Mouse (Mus musculus) erythroblast, embryonic 14.5 days (primary cell): ENCODE data around the gene 1700024G13Rik. TPM values are rescaled to one million over a fixed set of nuclear protein-coding genes. Genes with fewer than 3 reads are reported as not detected.

Experiments
- H3K27me3 ChIP-seq: 2 replicates; pipeline ENCODE4 v1.6.1; 2012; ENCODE audit warnings: inconsistent platforms; ENCODE audit not compliant: control insufficient read depth
- H3K36me3 ChIP-seq: 2 replicates; pipeline ENCODE4 v1.6.1; 2012; ENCODE audit warnings: mild to moderate bottlenecking, inconsistent platforms; ENCODE audit not compliant: control insufficient read depth
- H3K4me1 ChIP-seq: 2 replicates; pipeline ENCODE4 v1.6.1; 2012; ENCODE audit warnings: inconsistent platforms; ENCODE audit not compliant: control insufficient read depth
- H3K4me3 ChIP-seq: replicated peaks from 2 replicates; pipeline ENCODE3; 2012; ENCODE audit warnings: moderate library complexity, mild to moderate bottlenecking, inconsistent platforms
- H3K9me3 ChIP-seq: 2 replicates; pipeline ENCODE4 v1.6.1; 2012; ENCODE audit warnings: low read length, inconsistent platforms, mixed read lengths; ENCODE audit not compliant: control insufficient read depth
- GATA1 ChIP-seq: IDR thresholded peaks from 2 replicates; pipeline ENCODE4 v1.6.1; 2012; ENCODE audit warnings: low read length, inconsistent platforms, mixed read lengths
- TAL1 ChIP-seq: IDR thresholded peaks from 3 replicates; pipeline ENCODE4 v1.6.1; 2012; ENCODE audit warnings: low read length, inconsistent platforms, mixed read lengths
- polyA plus RNA-seq: library from polyadenylated mRNA; stranded (reverse); fragments of >175 nt; gene quantifications from 2 replicates; pipeline ENCODE4 v1.2.3, GENCODE M21; 2012

The 1700024G13Rik gene
- polyA plus RNA-seq, 1 experiment = not detected

DNA sequence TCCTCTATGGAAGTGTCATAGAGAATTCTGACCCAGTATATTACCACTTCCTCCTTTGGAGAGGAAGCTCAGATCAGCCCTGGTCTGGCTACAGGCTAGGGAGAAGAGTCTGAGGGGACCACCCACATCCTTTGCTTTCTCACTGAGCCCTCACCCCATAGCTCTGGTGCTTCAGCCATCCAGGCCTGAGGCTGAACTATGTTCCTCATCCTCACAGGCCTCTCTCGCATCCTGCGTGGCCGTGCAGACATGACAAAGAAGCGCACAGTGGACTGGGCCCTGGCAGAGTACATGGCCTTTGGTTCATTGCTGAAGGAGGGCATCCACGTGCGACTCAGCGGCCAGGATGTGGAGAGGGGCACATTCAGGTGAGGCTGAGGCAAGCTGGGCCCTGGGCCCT lies 46.4 kb downstream of the 1700024G13Rik start:
- TF ChIP-seq TAL1 (no peak), GATA1 (no peak)
- H3K4me1 ChIP-seq = no peaks in the 10 kb centered on the region
- no peak overlapping the region for H3K4me3 ChIP-seq
- H3K9me3 ChIP-seq = no peaks in the 10 kb centered on the region
- no peaks in the 10 kb centered on the region for H3K27me3 ChIP-seq
- H3K36me3 ChIP-seq = no peaks in the 10 kb centered on the region

GRCm38 (mm10) chr14:32336547-32336946 lies 51.6 kb downstream of the 1700024G13Rik start:
- Histone ChIP-seq H3K27me3 (no peaks in the 10 kb centered on the region), H3K4me1 (no peaks in the 10 kb centered on the region), H3K4me3 (no peak overlapping the region), H3K36me3 (no peaks in the 10 kb centered on the region), H3K9me3 (no peaks in the 10 kb centered on the region)
- TF ChIP-seq TAL1 (no peak), GATA1 (no peak)

GRCm38 (mm10) chr14:32336021-32336420 lies 52.2 kb downstream of the 1700024G13Rik start:
- H3K36me3 ChIP-seq = no peaks in the 10 kb centered on the region
- H3K4me3 ChIP-seq = no peak overlapping the region
- TF ChIP-seq TAL1 (no peak), GATA1 (no peak)
- no peaks in the 10 kb centered on the region for H3K27me3 ChIP-seq
- no peaks in the 10 kb centered on the region for H3K4me1 ChIP-seq
- H3K9me3 ChIP-seq = no peaks in the 10 kb centered on the region

GRCm38 (mm10) chr14:32332515-32333445 lies 55.4 kb downstream of the 1700024G13Rik start:
- no peak for TF ChIP-seq GATA1
- no peak for TF ChIP-seq TAL1
- no peaks in the 10 kb centered on the region for H3K27me3 ChIP-seq
- no peaks in the 10 kb centered on the region for H3K36me3 ChIP-seq
- no peaks in the 10 kb centered on the region for H3K9me3 ChIP-seq
- no peaks in the 10 kb centered on the region for H3K4me1 ChIP-seq
- H3K4me3 ChIP-seq = no peak overlapping the region

DNA sequence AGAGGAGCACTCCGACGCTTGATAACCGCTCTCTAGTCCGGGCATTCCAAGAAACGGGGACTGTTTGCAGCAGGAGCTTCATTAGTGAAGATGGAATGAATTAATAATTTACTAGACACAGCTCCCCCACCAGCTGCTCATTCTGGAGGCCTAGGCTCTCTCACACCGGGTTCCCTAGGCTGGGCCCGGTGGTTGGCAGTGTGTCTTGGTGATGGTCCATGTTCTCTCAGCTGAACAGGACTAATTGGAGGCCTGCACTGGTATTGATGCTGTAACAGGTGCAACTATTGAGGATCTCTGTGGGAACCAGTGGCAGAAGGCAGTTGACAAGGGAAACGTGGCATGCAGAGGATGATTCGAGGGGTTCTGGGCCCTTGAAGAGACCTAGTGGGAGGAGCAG lies 60.8 kb downstream of the 1700024G13Rik start:
- Histone ChIP-seq H3K4me3 (no peak overlapping the region), H3K9me3 (no peaks in the 10 kb centered on the region), H3K27me3 (no peaks in the 10 kb centered on the region), H3K36me3 (no peaks in the 10 kb centered on the region), H3K4me1 (no peaks in the 10 kb centered on the region)
- TF ChIP-seq GATA1 (no peak), TAL1 (no peak)

Other genes with a start within 250 kb of the 1700024G13Rik start
- gene Msmb, start 246.4 kb downstream of the 1700024G13Rik start, polyA plus RNA-seq = not detected in 2 replicates
- gene Ncoa4, start 228.5 kb downstream of the 1700024G13Rik start, polyA plus RNA-seq = 6.9 and 7.6 TPM in 2 replicates
- gene Timm23, start 186.5 kb downstream of the 1700024G13Rik start, polyA plus RNA-seq = 15.2 and 17.5 TPM in 2 replicates
- 0.39 and 0.68 TPM in 2 replicates for gene Parg, start 186.4 kb downstream of the 1700024G13Rik start, polyA plus RNA-seq
- not detected in 2 replicates for gene Ogdhl, start 66.4 kb downstream of the 1700024G13Rik start, polyA plus RNA-seq
- 0.04 TPM in 1 of 2 replicates, not detected in the other for gene Slc18a3, start 76.5 kb upstream of the 1700024G13Rik start, polyA plus RNA-seq
- not detected in 2 replicates for gene Chat, start 77.6 kb upstream of the 1700024G13Rik start, polyA plus RNA-seq
- 0.06 and 0.13 TPM in 2 replicates for gene Ercc6, start 125.1 kb upstream of the 1700024G13Rik start, polyA plus RNA-seq
- gene Prrxl1, start 211.0 kb upstream of the 1700024G13Rik start, polyA plus RNA-seq = not detected in 2 replicates